Mouse (Mus musculus) neutrophil, adult 65 days (primary cell): ENCODE measurements around the gene Praf2. TPM values are rescaled to one million over a fixed set of nuclear protein-coding genes. Genes with fewer than 3 reads are reported as not detected.

ENCODE experiments used
- total RNA-seq: library from RNA; stranded (reverse); gene quantifications from 2 replicates; pipeline ENCODE4 v1.2.4, GENCODE M21; 2023

Praf2 gene
- 2.0 and 2.6 TPM in 2 replicates for total RNA-seq

DNA sequence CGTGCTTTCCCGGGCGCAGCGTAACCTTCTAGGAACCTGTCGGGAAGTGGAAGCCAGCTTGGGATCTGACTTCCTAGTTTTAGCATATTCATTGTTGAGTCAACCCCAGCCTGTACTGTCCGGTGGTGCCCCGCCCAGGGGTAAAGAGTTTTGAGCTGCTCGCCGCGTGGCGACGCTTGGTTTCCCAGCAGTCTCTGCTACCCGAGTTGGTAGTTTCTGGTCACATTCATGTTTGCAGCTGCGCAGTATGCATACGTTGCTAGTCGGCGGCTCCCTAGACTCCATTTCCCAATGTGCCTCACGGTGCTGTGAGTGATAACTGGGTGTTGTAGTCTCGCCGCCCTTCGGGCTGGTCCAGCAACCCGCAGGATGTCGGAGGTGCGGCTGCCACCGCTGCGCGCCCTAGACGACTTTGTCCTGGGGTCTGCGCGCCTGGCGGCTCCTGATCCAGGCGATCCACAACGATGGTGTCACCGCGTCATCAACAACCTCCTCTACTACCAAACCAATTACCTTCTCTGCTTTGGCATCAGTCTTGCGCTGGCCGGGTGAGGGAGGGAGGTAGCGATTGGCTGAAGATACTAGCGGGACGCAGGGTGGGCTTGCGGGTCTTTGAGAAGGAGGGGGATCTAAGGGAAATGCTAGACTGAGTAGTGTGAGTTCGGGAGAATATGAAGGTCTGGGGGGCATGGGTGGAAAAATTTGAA is at the start of gene Praf2:
Praf2 (plus strand) TSS at position 225 of the 707 bp plus-strand sequence.

GRCm38 (mm10) chrX:7680864-7681263 is 47.4 kb upstream of the Praf2 start, which contains the start of gene Magix:
Magix (minus strand) TSS chrX:7681251.

GRCm38 (mm10) chrX:7696954-7697381 is 31.3 kb upstream of the Praf2 start, which contains the start of gene Gpkow:
Gpkow (plus strand) TSS chrX:7697131.

DNA sequence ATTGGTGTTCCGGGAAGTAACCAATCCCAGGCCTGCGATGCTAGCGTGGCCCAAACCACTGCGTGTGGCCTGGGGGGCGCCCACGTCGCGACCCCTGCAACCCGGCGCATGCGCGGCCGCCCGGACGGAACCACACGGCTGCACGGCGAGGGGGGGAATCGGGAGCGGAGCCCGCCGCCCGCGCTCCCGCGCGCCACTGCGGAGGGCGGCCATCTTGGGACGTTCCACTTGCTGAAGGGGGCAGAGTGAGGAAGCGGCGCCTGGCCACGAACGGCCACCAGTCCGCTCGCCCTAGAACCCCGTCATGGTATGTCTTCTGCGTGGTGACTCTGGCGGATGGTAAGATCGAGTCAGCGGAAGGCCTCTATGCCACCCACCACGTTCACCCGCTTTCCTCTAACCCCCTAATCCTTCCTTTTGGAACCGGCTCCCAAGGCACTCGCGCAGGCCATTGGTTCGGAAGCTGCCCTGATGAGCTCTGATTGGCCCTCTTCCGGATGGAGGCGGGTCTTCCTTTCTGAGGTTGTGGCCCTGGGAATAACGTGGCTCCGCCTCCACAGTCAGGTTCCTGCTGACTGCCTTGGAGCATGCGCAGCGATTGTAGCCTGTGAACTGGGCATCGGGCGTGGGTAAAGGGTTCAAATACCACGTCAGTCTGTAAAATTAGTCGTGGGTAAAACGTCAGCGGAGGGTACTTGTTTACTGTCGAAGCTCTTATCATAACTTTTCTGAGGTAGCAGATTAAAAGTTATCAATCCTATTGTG is 13.9 kb upstream of the Praf2 start, which contains the start of gene Wdr45:
Wdr45 (plus strand) TSS at position 199 of the 765 bp plus-strand sequence.

DNA sequence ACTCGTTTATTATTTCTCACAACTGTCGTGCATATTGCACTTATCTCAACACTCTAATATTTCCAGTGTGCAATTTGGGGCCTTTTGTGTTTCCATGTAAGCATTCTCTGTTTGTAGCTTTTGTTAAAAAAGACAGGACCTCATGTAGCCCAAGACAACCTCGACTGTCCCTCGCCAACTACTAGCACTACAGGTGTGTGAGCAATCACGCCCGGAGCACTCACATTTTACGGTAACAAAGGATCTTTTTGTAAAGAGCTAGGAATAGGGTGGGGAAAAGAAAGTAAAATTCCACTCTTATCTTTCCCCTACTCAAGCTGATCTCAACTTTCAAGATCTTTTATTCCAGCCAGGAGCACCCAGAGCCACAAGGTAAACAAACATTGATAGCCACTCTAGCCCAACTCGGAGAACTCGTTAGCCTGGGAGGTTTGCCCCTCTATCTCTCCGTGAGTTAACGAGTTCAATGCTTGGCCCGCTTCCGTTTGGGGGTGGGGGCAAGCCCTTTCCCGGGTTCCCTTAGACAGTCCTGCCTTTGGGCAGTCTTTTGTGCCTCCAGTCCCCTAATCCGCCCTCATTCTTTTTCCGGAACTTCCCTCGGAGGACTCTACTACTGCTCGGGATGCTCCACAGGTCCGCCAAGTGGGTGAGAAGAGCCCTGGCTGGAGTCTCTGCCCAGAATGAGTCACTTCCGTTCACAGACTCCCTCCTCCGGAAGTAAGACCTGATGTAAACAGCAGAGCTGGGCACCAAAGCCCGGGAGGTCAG is 6.5 kb upstream of the Praf2 start, which contains the start of gene Gm45208:
Gm45208 (plus strand) TSS at position 732 of the 768 bp plus-strand sequence.

DNA sequence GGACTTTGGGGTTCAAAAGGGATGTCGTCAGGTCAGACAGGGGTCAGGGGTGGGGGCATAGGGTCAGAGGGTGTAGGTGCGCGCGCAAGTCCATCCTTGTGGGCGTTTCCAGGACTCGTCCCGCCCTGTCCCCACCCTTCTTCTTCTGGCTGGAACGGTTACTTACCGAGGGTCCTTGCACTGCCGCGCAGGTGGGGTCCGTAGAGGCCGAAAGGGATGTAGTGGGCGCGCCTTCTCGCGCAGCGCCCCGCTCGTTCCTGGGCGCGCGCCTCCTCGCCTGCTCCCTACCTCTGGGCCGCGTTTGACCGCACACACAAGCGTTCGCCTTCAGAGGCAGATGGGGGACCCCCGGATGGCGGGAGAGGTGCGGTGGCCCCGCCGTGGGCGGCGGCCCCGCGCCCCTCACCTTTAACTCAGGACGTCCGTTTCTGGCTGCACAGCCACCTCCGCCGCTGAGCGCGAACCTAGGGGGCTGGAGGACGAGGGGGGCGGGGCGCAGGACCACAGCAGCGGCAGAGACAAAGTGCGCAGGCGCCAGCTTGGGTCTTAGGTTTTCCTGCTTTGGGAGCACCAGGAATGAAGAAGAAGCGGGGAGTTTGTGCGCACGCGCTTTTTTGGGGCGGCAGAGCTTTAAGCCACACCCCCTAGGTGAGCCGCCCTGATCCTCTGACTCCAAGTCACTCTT is 22.3 kb downstream of the Praf2 start, which contains the start of gene Ccdc120:
Ccdc120 (minus strand) TSS at position 474 of the 685 bp plus-strand sequence.

GRCm38 (mm10) chrX:7762137-7762920 is 34.1 kb downstream of the Praf2 start, which contains the start of gene Tfe3:
Tfe3 (plus strand) TSS chrX:7762560.

Other genes starting within 250 kb of the Praf2 start
- gene Foxp3, start 154.8 kb upstream of the Praf2 start, total RNA-seq = not detected in 2 replicates
- 0.64 and 0.73 TPM in 2 replicates for gene Ppp1r3f, start 154.2 kb upstream of the Praf2 start, total RNA-seq
- gene Ccdc22, start 122.9 kb upstream of the Praf2 start, total RNA-seq = 13.4 and 19.6 TPM in 2 replicates
- 0.16 and 0.25 TPM in 2 replicates for gene Cacna1f, start 121.4 kb upstream of the Praf2 start, total RNA-seq
- gene Syp, start 90.0 kb upstream of the Praf2 start, total RNA-seq = 2.7 and 3.8 TPM in 2 replicates
- 37.1 and 44.3 TPM in 2 replicates for gene Prickle3, start 71.2 kb upstream of the Praf2 start, total RNA-seq
- 518 and 532 TPM in 2 replicates for gene Plp2, start 57.0 kb upstream of the Praf2 start, total RNA-seq
- not detected in 2 replicates for gene Magix, start 47.2 kb upstream of the Praf2 start, total RNA-seq
- 45.4 and 58.6 TPM in 2 replicates for gene Gpkow, start 31.3 kb upstream of the Praf2 start, total RNA-seq
- gene Wdr45, start 14.1 kb upstream of the Praf2 start, total RNA-seq = 52.3 and 70.0 TPM in 2 replicates
- gene Gm45208, start 6.2 kb upstream of the Praf2 start, total RNA-seq = 1.8 and 1.9 TPM in 2 replicates
- gene Ccdc120, start 22.5 kb downstream of the Praf2 start, total RNA-seq = not detected in 2 replicates
- 85.6 and 90.4 TPM in 2 replicates for gene Tfe3, start 34.1 kb downstream of the Praf2 start, total RNA-seq
- gene Gripap1, start 61.3 kb downstream of the Praf2 start, total RNA-seq = 135 and 164 TPM in 2 replicates
- 1.4 and 2.0 TPM in 2 replicates for gene Kcnd1, start 93.8 kb downstream of the Praf2 start, total RNA-seq
- 129 and 151 TPM in 2 replicates for gene Otud5, start 112.9 kb downstream of the Praf2 start, total RNA-seq
- gene Pim2, start 149.8 kb downstream of the Praf2 start, total RNA-seq = 2.2 and 4.1 TPM in 2 replicates
- gene Slc35a2, start 155.6 kb downstream of the Praf2 start, total RNA-seq = 25.5 and 28.1 TPM in 2 replicates
- 34.5 and 34.7 TPM in 2 replicates for gene Pqbp1, start 170.8 kb downstream of the Praf2 start, total RNA-seq
- 44.3 and 45.8 TPM in 2 replicates for gene Timm17b, start 170.9 kb downstream of the Praf2 start, total RNA-seq
- gene Gm10491, start 179.4 kb downstream of the Praf2 start, total RNA-seq = not detected in 2 replicates
- not detected in 2 replicates for gene Gm10490, start 181.1 kb downstream of the Praf2 start, total RNA-seq
- not detected in 2 replicates for gene Pcsk1n, start 191.4 kb downstream of the Praf2 start, total RNA-seq
- not detected in 2 replicates for gene Eras, start 200.2 kb downstream of the Praf2 start, total RNA-seq
- 4.9 and 8.8 TPM in 2 replicates for gene Hdac6, start 219.4 kb downstream of the Praf2 start, total RNA-seq
- 0.88 and 1.6 TPM in 2 replicates for gene Gata1, start 249.6 kb downstream of the Praf2 start, total RNA-seq